Mouse (Mus musculus) neural tube, embryonic 12.5 days (tissue): ENCODE measurements around the gene Spata33. TPM values are rescaled to one million over a fixed set of nuclear protein-coding genes. Genes with fewer than 3 reads are reported as not detected.

Experiments used
- ATAC-seq: fragments of 200-750 bp; cut with Nextera tagmentation; 2 replicates; pipeline ENCODE4 v1.8.0; 2017; ENCODE audit warnings: low read depth, mild to moderate bottlenecking, moderate TSS enrichment, moderate library complexity; ENCODE audit not compliant: low FRiP score
- H3K27ac ChIP-seq: fragments of 300-500 bp; sonication (generic); 2 replicates; pipeline ENCODE4 v1.5.1; 2016
- H3K27me3 ChIP-seq: fragments of 300-500 bp; sonication (generic); replicated peaks from 2 replicates; pipeline ENCODE4 v1.6.1; 2016; ENCODE audit warnings: mild to moderate bottlenecking
- H3K36me3 ChIP-seq: fragments of 300-500 bp; sonication (generic); 2 replicates; pipeline ENCODE4 v1.6.1; 2016; ENCODE audit warnings: mild to moderate bottlenecking
- H3K4me1 ChIP-seq: fragments of 300-500 bp; sonication (generic); 2 replicates; pipeline ENCODE4 v1.6.1; 2016
- H3K4me2 ChIP-seq: fragments of 300-500 bp; sonication (generic); replicated peaks from 2 replicates; pipeline ENCODE4 v1.6.1; 2016; ENCODE audit warnings: mild to moderate bottlenecking
- H3K4me3 ChIP-seq: fragments of 300-500 bp; sonication (generic); 2 replicates; pipeline ENCODE4 v1.5.1; 2016
- H3K9ac ChIP-seq: fragments of 300-500 bp; sonication (generic); 2 replicates; pipeline ENCODE4 v1.6.1; 2016; ENCODE audit warnings: mild to moderate bottlenecking
- H3K9me3 ChIP-seq: fragments of 300-500 bp; sonication (generic); 2 replicates; pipeline ENCODE4 v1.6.1; 2016; ENCODE audit warnings: mild to moderate bottlenecking
- WGBS: fragments of 180-500 bp; shearing (Covaris S2); methylation state at CpG from one replicate; pipeline ENCODE4 v1.1.7; 2016; 5-methylcytosine and 5-hydroxymethylcytosine counted together
- polyA plus RNA-seq: library from polyadenylated mRNA; unstranded; fragments of >200 nt; fragmentation: Nextera tagmentation; extraction: Ambion mirVana; gene quantifications from 2 replicates; pipeline ENCODE4 v1.2.1, GENCODE M21; 2016

Spata33 gene
- polyA plus RNA-seq, 1 experiment from 2014 or later = 8.5 TPM

GRCm38 (mm10) chr8:123235520-123236497 is 23.2 kb downstream of the Spata33 start, which contains the start of gene Spata2l:
Spata2l (minus strand) TSS chr8:123236233.
- no peak within 1 kb of the TSS for H3K27ac ChIP-seq

GRCm38 (mm10) chr8:123239398-123239797 is 26.8 kb downstream of the Spata33 start:
- H3K9ac ChIP-seq = no peak overlapping the region
- WGBS = 89% methylated on average over 10 of the region's 10 CpGs
- peaks cover 19% of the 10 kb centered on the region for H3K27me3 ChIP-seq
- ATAC-seq = no peak
- peaks cover 18% of the 10 kb centered on the region for H3K4me1 ChIP-seq
- H3K4me2 ChIP-seq = no peak overlapping the region
- H3K36me3 ChIP-seq = peaks cover 21% of the 10 kb centered on the region
- no peak overlapping the region for H3K27ac ChIP-seq
- H3K4me3 ChIP-seq = no peak overlapping the region
- no peaks in the 10 kb centered on the region for H3K9me3 ChIP-seq

More at GRCm38 (mm10) chr8:123235520-123236497, 23.2 kb downstream of the Spata33 start, which contains the start of gene Spata2l:
- ATAC-seq = peak; percentile 71
- peak within 1 kb of the TSS; percentile 64 for H3K9ac ChIP-seq
- H3K27me3 ChIP-seq = peaks cover 38% of the 10 kb centered on the region
- H3K4me2 ChIP-seq = peak within 1 kb of the TSS; percentile 78
- H3K4me1 ChIP-seq = peaks cover 27% of the 10 kb centered on the region
- WGBS = 2% methylated on average over 57 of the region's 57 CpGs
- no peaks in the 10 kb centered on the region for H3K36me3 ChIP-seq
- H3K9me3 ChIP-seq = no peaks in the 10 kb centered on the region
- H3K4me3 ChIP-seq = peak within 1 kb of the TSS; percentile 44

- no peak for ATAC-seq
- Histone ChIP-seq H3K4me2 (no peak overlapping the region), H3K9ac (no peak overlapping the region), H3K9me3 (no peaks in the 10 kb centered on the region), H3K27ac (no peak overlapping the region), H3K4me3 (no peak overlapping the region), H3K4me1 (no peaks in the 10 kb centered on the region), H3K27me3 (peaks cover under 1% of the 10 kb centered on the region; the same call in 1 of the 2 replicates), H3K36me3 (peaks cover 50% of the 10 kb centered on the region)
- WGBS = 84% methylated on average over 7 of the region's 7 CpGs
These were observed 29.7 kb downstream of the Spata33 start for GRCm38 (mm10) chr8:123242107-123242923.

GRCm38 (mm10) chr8:123243053-123243452 is 30.4 kb downstream of the Spata33 start:
- no peak for ATAC-seq
- Histone ChIP-seq H3K9ac (no peak overlapping the region), H3K27ac (no peak overlapping the region), H3K4me1 (no peaks in the 10 kb centered on the region), H3K4me3 (no peak overlapping the region), H3K4me2 (no peak overlapping the region), H3K36me3 (peaks cover 57% of the 10 kb centered on the region), H3K9me3 (no peaks in the 10 kb centered on the region), H3K27me3 (no peaks in the 10 kb centered on the region)
- 73% methylated on average over 11 of the region's 11 CpGs for WGBS

- H3K9me3 ChIP-seq = no peaks in the 10 kb centered on the region
- no peak overlapping the region for H3K27ac ChIP-seq
- no peaks in the 10 kb centered on the region for H3K4me1 ChIP-seq
- H3K4me3 ChIP-seq = no peak overlapping the region
- H3K4me2 ChIP-seq = no peak overlapping the region
- no peaks in the 10 kb centered on the region for H3K27me3 ChIP-seq
- 90% methylated on average over 4 of the region's 4 CpGs for WGBS
- H3K9ac ChIP-seq = no peak overlapping the region
- ATAC-seq = no peak
- peaks cover 71% of the 10 kb centered on the region for H3K36me3 ChIP-seq
These were observed 31.8 kb downstream of the Spata33 start for GRCm38 (mm10) chr8:123244382-123244781.

GRCm38 (mm10) chr8:123245543-123245942 is 32.9 kb downstream of the Spata33 start:
- Histone ChIP-seq H3K4me2 (no peak overlapping the region), H3K9ac (no peak overlapping the region), H3K27me3 (no peaks in the 10 kb centered on the region), H3K4me1 (no peaks in the 10 kb centered on the region), H3K9me3 (no peaks in the 10 kb centered on the region), H3K27ac (no peak overlapping the region), H3K4me3 (no peak overlapping the region), H3K36me3 (peaks cover 81% of the 10 kb centered on the region)
- whole genome bisulfite sequencing = 92% methylated on average over 12 of the region's 12 CpGs
- no peak for ATAC-seq

- no peak overlapping the region for H3K4me3 ChIP-seq
- no peak overlapping the region for H3K4me2 ChIP-seq
- no peak for ATAC-seq
- WGBS = 98% methylated on average over 6 of the region's 6 CpGs
- H3K9me3 ChIP-seq = no peaks in the 10 kb centered on the region
- no peak overlapping the region for H3K9ac ChIP-seq
- H3K4me1 ChIP-seq = peaks cover 4% of the 10 kb centered on the region; the same call in 1 of the 2 replicates
- no peak overlapping the region for H3K27ac ChIP-seq
- H3K36me3 ChIP-seq = peaks cover 86% of the 10 kb centered on the region
- H3K27me3 ChIP-seq = no peaks in the 10 kb centered on the region
These were observed 35.1 kb downstream of the Spata33 start for GRCm38 (mm10) chr8:123247748-123248147.

- 93% methylated on average over 8 of the region's 8 CpGs for WGBS
- Histone ChIP-seq H3K36me3 (peaks cover 78% of the 10 kb centered on the region), H3K9ac (no peak overlapping the region), H3K27me3 (no peaks in the 10 kb centered on the region), H3K27ac (no peak overlapping the region), H3K4me1 (peaks cover 10% of the 10 kb centered on the region), H3K9me3 (no peaks in the 10 kb centered on the region), H3K4me2 (no peak overlapping the region), H3K4me3 (no peak overlapping the region)
- no peak for ATAC-seq
These were observed 36.0 kb downstream of the Spata33 start for GRCm38 (mm10) chr8:123248596-123248995.

- H3K27me3 ChIP-seq = no peaks in the 10 kb centered on the region
- peaks cover 23% of the 10 kb centered on the region for H3K4me1 ChIP-seq
- ATAC-seq = no peak
- no peaks in the 10 kb centered on the region for H3K9me3 ChIP-seq
- peaks cover 54% of the 10 kb centered on the region for H3K36me3 ChIP-seq
- no peak overlapping the region for H3K4me2 ChIP-seq
- H3K27ac ChIP-seq = no peak overlapping the region
- no peak overlapping the region for H3K4me3 ChIP-seq
- 97% methylated on average over 5 of the region's 5 CpGs for WGBS
- no peak overlapping the region for H3K9ac ChIP-seq
These were observed 38.3 kb downstream of the Spata33 start for GRCm38 (mm10) chr8:123250940-123251339.

GRCm38 (mm10) chr8:123252925-123253324 is 40.3 kb downstream of the Spata33 start:
- Histone ChIP-seq H3K27me3 (no peaks in the 10 kb centered on the region), H3K4me1 (peaks cover 36% of the 10 kb centered on the region), H3K4me2 (peak overlapping the region; percentile 98), H3K9ac (peak overlapping the region; percentile 89), H3K36me3 (peaks cover 51% of the 10 kb centered on the region), H3K9me3 (no peaks in the 10 kb centered on the region), H3K4me3 (peak overlapping the region; percentile 97), H3K27ac (no peak overlapping the region)
- ATAC-seq = no peak
- 70% methylated on average over 4 of the region's 4 CpGs for WGBS

- peak; percentile 53 for ATAC-seq
- H3K27me3 ChIP-seq = no peaks in the 10 kb centered on the region
- H3K9ac ChIP-seq = peak overlapping the region; percentile 89
- H3K36me3 ChIP-seq = peaks cover 51% of the 10 kb centered on the region
- peak overlapping the region; percentile 74; the same call in 1 of the 2 replicates for H3K27ac ChIP-seq
- peak overlapping the region; percentile 97 for H3K4me3 ChIP-seq
- no peaks in the 10 kb centered on the region for H3K9me3 ChIP-seq
- peaks cover 36% of the 10 kb centered on the region for H3K4me1 ChIP-seq
- WGBS = under 1% methylated on average over 40 of the region's 40 CpGs
- peak overlapping the region; percentile 98 for H3K4me2 ChIP-seq
These were observed 40.9 kb downstream of the Spata33 start for GRCm38 (mm10) chr8:123253451-123254098.
